Mouse (Mus musculus): ENCODE data around the gene 4930579G24Rik.

The 4930579G24Rik gene

GRCm38 (mm10) chr3:79628561-79629415 is at the start of gene 4930579G24Rik:
4930579G24Rik (plus strand) TSS chr3:79629079.
- in situ Hi-C loops (cut with MboI): no loop called here

GRCm38 (mm10) chr3:79579891-79580575 is 48.8 kb upstream of the 4930579G24Rik start:
- in situ Hi-C loops (cut with MboI): loop anchor here (10.0 kb wide), 1 partner anchor 625 kb away; no protein-coding TSS in a partner anchor

GRCm38 (mm10) chr3:79586804-79587203 is 42.1 kb upstream of the 4930579G24Rik start:
- in situ Hi-C loops (cut with MboI): loop anchor here (10.0 kb wide), 1 partner anchor 632 kb away; no protein-coding TSS in a partner anchor

- in situ Hi-C loops (cut with MboI): loop anchor here (10.0 kb wide), 2 partner anchors 365 to 635 kb away; no protein-coding TSS in a partner anchor
These were observed 39.2 kb upstream of the 4930579G24Rik start for GRCm38 (mm10) chr3:79589671-79590070.

- in situ Hi-C loops (cut with MboI): loop anchor here (10.0 kb wide), 1 partner anchor 366 kb away; no protein-coding TSS in a partner anchor
These were observed 37.8 kb upstream of the 4930579G24Rik start, which contains the start of gene Ppid for GRCm38 (mm10) chr3:79590863-79591792. Ppid (plus strand) TSS chr3:79591342.

GRCm38 (mm10) chr3:79591793-79592471 is 36.9 kb upstream of the 4930579G24Rik start:
- in situ Hi-C loops (cut with MboI): loop anchor here (10.0 kb wide), 1 partner anchor 367 kb away; no protein-coding TSS in a partner anchor

- in situ Hi-C loops (cut with MboI): loop anchor here (10.0 kb wide), 1 partner anchor 371 kb away; no protein-coding TSS in a partner anchor
These were observed 33.4 kb upstream of the 4930579G24Rik start for GRCm38 (mm10) chr3:79595468-79595867.

- in situ Hi-C loops (cut with MboI): no loop called here
These were observed 19.0 kb upstream of the 4930579G24Rik start for GRCm38 (mm10) chr3:79609886-79610285.

GRCm38 (mm10) chr3:79627484-79628181 is 1.2 kb upstream of the 4930579G24Rik start:
- in situ Hi-C loops (cut with MboI): no loop called here

- in situ Hi-C loops (cut with MboI): no loop called here
These were observed 708 bp upstream of the 4930579G24Rik start for GRCm38 (mm10) chr3:79628182-79628560.

- in situ Hi-C loops (cut with MboI): no loop called here
These were observed 494 bp downstream of the 4930579G24Rik start, which contains the start of gene Etfdh for GRCm38 (mm10) chr3:79629416-79629730. Etfdh (minus strand) TSS chr3:79629500.

- in situ Hi-C loops (cut with MboI): no loop called here
These were observed 23.2 kb downstream of the 4930579G24Rik start for GRCm38 (mm10) chr3:79652129-79652528.

GRCm38 (mm10) chr3:79656682-79657081 is 27.8 kb downstream of the 4930579G24Rik start:
- in situ Hi-C loops (cut with MboI): no loop called here

GRCm38 (mm10) chr3:79664787-79665408 is 36.0 kb downstream of the 4930579G24Rik start:
- in situ Hi-C loops (cut with MboI): no loop called here

GRCm38 (mm10) chr3:79670556-79670955 is 41.7 kb downstream of the 4930579G24Rik start:
- in situ Hi-C loops (cut with MboI): no loop called here

GRCm38 (mm10) chr3:79672188-79672587 is 43.3 kb downstream of the 4930579G24Rik start:
- in situ Hi-C loops (cut with MboI): no loop called here

GRCm38 (mm10) chr3:79673082-79673481 is 44.2 kb downstream of the 4930579G24Rik start:
- in situ Hi-C loops (cut with MboI): no loop called here

- in situ Hi-C loops (cut with MboI): loop anchor here (5.0 kb wide), 1 partner anchor 138 kb away; no protein-coding TSS in a partner anchor
These were observed 45.8 kb downstream of the 4930579G24Rik start for GRCm38 (mm10) chr3:79674641-79675040.

GRCm38 (mm10) chr3:79676411-79676810 is 47.5 kb downstream of the 4930579G24Rik start:
- in situ Hi-C loops (cut with MboI): loop anchor here (5.0 kb wide), 1 partner anchor 136 kb away; no protein-coding TSS in a partner anchor
